Mouse (Mus musculus): Measurements from ENCODE around the gene Rwdd3. TPM values are rescaled to one million over a fixed set of nuclear protein-coding genes. Genes with fewer than 3 reads are reported as not detected.

The Rwdd3 gene
- total RNA-seq, 2 experiments from 2014 or later, result 3.0 to 3.1 TPM

Other genes starting within 250 kb of the Rwdd3 start
- 1 to 10 TPM; 1.0 to 1.4 TPM for gene Tmem56, start 111.4 kb upstream of the Rwdd3 start, total RNA-seq (2021)
- gene Alg14, start 120.1 kb upstream of the Rwdd3 start, total RNA-seq (2021), result 10 to 100 TPM; 16.6 to 17.0 TPM

Measured in heart, postnatal 10 days (tissue).